Mouse (Mus musculus) left cerebral cortex, postnatal 4 days (tissue): ENCODE results near the gene Ccdc54. TPM values are rescaled to one million over a fixed set of nuclear protein-coding genes. Genes with fewer than 3 reads are reported as not detected.

Experiments used
- DNase-seq: peaks from one replicate; pipeline ENCODE4 v3.0.0-alpha.2; 2022
- intact Hi-C: fragments of 180-260 bp; cut with DNase I; formaldehyde crosslinking; loops from one replicate; pipeline ENCODE4 v1.15.1; 2025
- total RNA-seq, 2 experiments: library from RNA; stranded (reverse); gene quantifications; 2 replicates each; pipeline ENCODE4 v1.2.3; 2021

The Ccdc54 gene
- total RNA-seq, 2 experiments from 2014 or later = not detected

DNA sequence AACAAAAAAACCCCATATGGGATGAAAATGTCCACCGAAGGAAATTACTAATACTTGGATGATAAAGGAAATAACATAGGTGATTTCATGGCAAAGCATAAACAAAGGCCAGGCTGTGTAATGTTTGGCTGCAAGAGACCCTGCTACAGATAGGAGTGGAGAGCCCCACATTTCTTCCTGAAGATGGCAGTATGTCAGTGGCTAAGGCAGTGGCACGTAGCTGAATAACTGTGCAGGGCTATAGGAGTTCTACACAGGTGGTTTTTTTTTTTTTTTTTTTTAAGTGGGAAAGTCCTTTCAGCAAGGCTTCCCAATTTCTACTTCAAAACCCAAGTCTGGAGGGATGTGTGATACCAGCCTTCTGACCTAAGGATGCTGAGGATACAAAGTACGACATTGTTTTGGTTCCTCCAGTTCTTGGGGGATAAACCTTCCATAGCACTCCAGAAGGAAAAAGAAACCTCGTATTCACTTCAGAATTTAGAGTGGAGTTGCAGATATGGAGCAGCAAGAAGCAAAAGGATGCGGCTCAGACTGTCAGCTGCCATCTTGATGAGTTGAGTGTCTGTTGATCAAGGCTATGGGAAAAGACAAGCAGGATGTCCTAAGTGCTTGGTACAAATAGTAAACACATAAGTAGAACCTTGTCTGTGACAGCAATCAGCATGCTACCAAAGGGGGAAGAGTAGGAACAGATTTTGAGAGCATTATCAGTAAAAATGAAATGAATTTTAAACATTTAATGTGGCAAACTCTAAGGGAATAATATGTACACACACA, 48.2 kb downstream of the Ccdc54 start:
- peak; percentile 11 for DNase-seq
- intact Hi-C loops = no loop called here

Other genes starting within 250 kb of the Ccdc54 start
- 10 to 100 TPM in 1 of 2 experiments, 1 to 10 TPM in 1; 9.1 to 10.3 TPM for gene Bbx, start 158.8 kb downstream of the Ccdc54 start, total RNA-seq